Mouse (Mus musculus) MEL-GATA-1-ER (cell line): ENCODE results near the gene Tspan17.

Experiments
- DNase-seq: peaks from one replicate; pipeline ENCODE4 v3.0.0-alpha.2; 2012; ENCODE audit warnings: low read depth; ENCODE audit errors: extremely low read depth

Gene Tspan17

DNA sequence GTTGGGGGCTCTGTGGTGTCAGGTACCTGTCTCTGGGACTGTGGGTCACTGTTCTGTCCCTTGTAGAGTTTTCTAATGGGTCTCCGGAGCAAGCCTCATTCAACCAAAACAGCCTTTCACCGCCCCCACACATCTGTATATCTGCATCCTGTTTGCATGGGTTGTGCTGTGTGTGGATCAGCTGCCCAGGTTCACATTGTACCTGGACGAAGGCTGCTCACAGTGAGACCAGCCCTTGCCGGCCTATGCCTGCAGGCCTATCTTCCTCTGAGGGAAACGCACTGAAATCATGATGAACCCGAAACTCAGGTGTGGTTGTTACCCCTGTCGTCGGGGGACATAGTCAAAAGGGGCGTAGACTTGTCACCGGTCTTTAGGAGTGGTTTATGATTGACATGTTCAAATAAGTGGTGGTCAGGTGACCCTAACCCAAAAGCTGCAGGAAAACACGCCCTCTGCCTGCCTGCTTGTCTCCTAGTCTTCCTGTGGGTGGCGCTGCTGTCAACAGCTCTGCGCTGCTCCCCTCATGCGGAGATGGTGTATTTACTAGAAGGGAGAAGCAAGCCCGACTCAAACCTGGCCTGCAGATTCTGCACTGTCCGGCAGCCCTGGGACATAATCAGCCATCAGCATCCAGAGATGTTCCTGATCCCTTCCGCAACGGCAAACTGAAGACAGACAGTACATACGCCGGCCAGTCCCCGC is 16.1 kb downstream of the Tspan17 start:
- DNase-seq = no peak

- DNase-seq = no peak
These were observed 17.3 kb downstream of the Tspan17 start for GRCm38 (mm10) chr13:54806434-54806976.

- DNase-seq = no peak
These were observed 18.9 kb downstream of the Tspan17 start for GRCm38 (mm10) chr13:54808067-54808466.

- no peak for DNase-seq
These were observed 22.3 kb downstream of the Tspan17 start for GRCm38 (mm10) chr13:54811476-54811875.

- DNase-seq = no peak
These were observed 24.2 kb downstream of the Tspan17 start for GRCm38 (mm10) chr13:54813381-54813780.

DNA sequence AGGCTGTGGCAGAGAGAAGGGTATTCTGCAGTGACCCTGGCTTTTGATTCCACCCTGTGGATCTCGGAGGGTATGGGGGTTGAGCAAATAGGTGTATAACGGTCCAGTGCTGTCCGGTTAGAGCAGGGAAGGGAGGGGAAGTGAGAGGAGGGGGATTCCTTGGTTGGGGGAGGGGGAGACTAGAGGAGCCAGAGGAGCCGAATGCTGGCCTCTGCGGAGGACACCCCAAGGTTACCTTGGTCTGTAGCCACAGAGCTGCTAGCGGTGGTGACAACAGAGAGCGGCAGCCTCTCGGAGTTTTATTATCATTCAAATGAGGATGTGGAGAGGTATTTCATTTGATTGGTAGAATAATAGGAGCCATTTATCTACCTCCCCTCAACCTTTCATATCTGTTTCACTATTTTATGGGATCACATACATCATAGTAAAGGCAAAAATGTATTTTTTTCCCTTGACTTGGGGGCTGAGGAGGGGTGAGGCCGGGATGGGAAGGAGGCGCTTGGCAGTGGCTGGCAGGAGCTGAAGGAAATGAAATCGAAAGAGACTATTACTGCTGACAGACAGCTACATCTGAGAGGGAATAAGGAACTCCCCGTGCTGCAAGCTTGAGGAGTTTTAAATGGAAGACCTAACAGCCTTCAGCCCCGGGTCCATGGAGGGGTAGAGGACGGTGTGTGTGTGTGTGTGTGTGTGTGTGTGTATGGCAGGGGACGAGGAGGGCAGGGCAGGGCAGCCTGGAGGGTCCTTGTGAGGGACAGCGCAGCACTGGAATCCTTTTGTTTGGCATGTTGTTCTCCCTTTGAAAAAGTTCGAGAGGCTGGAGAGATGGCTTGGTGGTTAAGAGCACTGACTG is 29.4 kb downstream of the Tspan17 start:
- no peak for DNase-seq

DNA sequence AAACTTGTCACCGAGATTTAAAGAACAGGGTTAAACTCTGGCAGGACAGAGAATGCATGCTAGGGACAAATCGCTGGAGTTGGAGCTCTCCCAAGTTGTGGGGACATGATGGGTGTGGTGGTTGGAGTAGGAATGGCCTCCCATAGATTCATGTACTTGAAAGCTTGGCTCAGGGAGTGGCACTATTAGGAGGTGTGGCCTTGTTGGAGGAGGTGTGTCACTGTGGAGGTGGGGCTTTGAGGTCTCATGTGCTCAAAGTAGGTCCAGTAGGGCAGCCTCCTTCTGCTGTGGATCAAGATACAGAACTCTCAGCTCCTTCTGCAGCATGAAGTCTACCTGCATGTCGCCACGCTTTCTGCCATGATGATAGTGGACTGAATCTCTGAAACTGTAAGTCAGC is 31.9 kb downstream of the Tspan17 start:
- no peak for DNase-seq

DNA sequence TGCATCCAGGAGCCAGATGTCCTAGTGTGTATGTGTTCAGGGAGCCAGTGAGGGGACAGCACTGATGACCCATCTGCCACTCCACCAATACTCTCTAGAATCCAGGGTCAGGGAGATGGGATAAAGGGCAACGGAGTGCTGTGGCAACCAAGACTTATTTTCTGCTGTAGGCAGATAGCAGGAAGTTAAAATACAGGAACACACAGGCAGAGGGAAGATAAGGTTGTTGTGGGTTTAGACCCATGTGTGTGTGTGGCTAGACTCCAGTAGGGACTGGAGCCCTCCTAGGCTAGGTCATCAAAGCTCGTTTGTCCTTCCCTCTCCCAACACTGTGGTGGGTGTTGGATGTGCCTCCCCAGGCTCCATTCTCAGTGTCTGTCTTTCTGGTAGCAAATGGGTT is 32.8 kb downstream of the Tspan17 start:
- peak; percentile 93 for DNase-seq

GRCm38 (mm10) chr13:54824111-54824931 is 35.1 kb downstream of the Tspan17 start:
- DNase-seq = peak; percentile 77

DNA sequence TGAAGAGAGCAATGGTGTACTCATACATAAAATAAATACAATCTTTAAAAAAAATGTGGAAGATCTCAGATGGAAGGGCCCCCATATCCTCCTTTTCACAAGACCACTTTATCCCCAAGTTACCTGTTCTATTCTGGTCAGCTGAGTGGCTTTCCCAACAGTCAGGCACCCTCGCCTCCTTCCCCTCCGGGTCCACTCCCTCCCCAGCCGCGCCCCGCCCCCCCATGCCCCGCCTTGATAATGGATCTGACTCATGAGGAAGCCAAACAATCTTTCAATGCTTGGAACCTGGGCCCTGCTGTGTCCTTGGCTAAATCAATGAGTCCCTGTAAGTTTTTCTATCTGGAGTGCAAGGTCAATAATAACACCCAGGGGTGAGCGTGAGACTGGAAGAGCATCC is 38.8 kb downstream of the Tspan17 start:
- no peak for DNase-seq

DNA sequence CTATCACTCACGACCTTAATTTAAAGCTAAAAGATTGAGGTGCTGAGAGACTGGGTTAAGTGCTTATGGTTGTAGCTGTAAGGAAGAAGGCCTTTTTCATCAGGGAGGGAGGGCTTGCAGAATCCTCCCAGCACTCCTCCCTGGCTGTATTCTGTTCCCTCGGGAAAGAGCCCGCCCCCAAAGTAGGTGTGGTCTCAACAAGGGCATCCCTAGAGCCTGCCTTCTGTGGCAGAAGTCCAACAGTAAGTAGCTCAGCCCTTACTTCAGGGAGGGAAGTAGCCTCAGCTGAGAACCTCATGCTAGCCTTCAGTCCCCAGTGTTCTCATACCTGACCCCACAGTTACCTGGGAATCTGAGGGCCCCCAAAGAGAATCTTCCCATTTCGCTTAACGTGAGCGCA is 39.3 kb downstream of the Tspan17 start:
- DNase-seq = no peak

DNA sequence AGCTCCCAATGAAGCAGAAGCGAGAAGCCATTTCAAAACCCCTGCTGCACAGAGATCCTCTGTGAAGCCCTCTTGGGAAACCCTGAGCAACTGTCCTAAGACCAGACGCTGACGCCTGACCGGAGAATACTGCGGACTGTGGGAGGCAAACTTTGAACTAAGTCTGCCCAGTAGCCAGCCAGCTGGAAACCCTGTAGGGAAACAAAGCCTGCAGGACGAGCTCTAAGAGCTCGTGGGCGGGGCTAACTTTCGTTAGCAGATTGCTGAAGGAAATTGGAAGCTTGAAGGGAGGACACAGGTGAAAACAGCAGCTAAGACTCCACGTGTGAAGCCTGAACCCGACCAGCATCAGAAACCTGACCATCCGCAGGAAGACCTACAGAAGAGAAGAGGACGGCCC is 40.3 kb downstream of the Tspan17 start:
- no peak for DNase-seq

- DNase-seq = no peak
These were observed 47.3 kb downstream of the Tspan17 start for GRCm38 (mm10) chr13:54836351-54837030.

DNA sequence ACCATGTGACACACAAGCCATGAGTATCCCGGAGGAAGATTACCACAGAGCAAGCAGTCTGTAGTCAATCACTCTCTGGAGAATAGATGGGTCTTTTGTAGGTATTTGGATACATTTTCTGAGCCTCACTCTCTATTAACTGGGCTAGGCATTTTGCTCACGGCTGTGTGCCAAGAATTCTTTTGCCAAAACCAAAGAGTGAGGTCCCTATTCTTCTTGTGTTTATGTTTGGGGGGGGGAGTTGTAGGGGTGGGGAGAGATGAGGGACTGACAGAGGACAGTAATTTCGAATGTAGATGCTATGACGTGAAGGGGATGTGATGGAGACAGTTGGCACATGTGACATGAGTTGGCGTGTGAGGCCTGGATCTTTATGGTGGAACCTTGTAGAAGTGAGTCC is 47.9 kb downstream of the Tspan17 start:
- DNase-seq = no peak

DNA sequence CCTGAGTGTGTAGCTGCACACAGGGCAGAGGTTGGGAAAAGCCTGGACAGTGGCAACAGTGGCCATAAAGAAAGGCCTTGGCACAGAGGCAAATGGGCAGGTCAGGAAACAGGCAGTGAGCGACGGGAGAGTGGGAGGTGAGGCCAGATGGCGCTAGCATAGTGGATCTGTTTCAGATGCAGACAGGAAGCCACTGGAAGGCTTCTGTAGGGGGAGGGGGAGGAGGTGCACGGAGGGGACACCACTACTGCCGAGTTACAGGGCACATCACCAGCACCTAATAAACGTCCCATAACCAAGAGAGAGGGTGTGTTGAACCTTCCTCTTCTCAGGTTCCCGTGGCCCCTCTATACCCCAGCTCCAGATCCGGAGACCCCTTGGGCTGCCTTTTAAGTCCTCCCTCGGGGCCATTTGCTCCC is 48.3 kb downstream of the Tspan17 start:
- no peak for DNase-seq

DNA sequence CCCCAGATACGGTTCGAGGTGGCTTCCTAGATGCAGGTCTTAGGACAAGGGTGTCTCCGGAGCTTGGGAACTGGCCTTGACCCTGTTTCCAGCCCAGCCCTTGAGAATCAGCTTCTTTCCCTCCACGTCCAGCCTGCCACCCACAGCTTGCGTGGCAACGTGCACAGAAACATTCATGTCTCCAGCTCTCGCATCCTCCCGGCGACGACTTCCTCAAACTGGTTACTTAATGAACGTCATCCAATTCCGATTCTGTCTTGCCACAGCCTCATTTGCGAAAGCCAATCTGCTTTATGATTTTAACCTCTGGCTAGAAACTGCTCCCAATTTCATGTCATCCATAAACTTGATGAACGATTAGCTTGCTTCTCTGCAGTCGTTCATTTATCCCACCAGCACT is 49.4 kb downstream of the Tspan17 start:
- DNase-seq = no peak

DNA sequence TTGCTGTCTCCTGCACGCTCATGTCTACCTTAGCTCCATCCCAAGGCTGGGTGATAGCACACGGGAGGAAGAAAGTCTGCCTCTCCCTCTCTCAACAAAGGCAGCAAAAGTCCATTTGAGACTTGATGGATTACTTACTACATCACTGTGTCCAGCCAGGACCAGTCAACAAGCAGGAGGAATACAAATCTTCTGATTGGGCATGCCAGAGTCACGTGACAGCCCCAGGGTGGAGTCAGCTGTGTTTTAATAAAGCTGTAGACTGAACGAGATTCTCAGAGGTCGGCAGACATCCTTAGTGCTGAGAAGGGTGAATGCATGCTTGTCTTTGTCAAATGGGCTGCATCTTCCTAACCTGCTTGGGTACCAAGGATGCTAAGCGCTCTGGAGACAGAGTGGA is 50.0 kb downstream of the Tspan17 start:
- no peak for DNase-seq

GRCm38 (mm10) chr13:54844579-54844978 is 55.4 kb downstream of the Tspan17 start:
- DNase-seq = no peak
